Mouse (Mus musculus) myocyte (in vitro differentiated cells): Measurements from ENCODE around the gene Arhgef3. TPM values are rescaled to one million over a fixed set of nuclear protein-coding genes. Genes with fewer than 3 reads are reported as not detected.

Experiments
- H3K27me3 ChIP-seq: one replicate; pipeline ENCODE4 v1.6.1; 2011; ENCODE audit not compliant: control insufficient read depth, insufficient read depth, insufficient read length
- H3K36me3 ChIP-seq: one replicate; pipeline ENCODE4 v1.6.1; 2011; ENCODE audit not compliant: control insufficient read depth, insufficient read depth
- H3K4me2 ChIP-seq: one replicate; pipeline ENCODE4 v1.6.1; 2011; ENCODE audit warnings: low read depth, control low read depth
- H3K4me3 ChIP-seq: one replicate; pipeline ENCODE4 v1.5.1; 2011; ENCODE audit warnings: mild to moderate bottlenecking, control low read depth, moderate library complexity
- H3K79me2 ChIP-seq: one replicate; pipeline ENCODE4 v1.6.1; 2011; ENCODE audit not compliant: control insufficient read depth, insufficient read depth
- H3ac ChIP-seq: one replicate; pipeline ENCODE4 v1.6.1; 2011; ENCODE audit not compliant: control insufficient read depth, insufficient read length
- CEBPB ChIP-seq: IDR thresholded peaks from 2 replicates; pipeline ENCODE4 v1.6.1; 2011; ENCODE audit warnings: mild to moderate bottlenecking, moderate library complexity; ENCODE audit not compliant: poor library complexity, insufficient read depth, severe bottlenecking
- E2F4 ChIP-seq: IDR thresholded peaks from one replicate; pipeline ENCODE4 v1.6.1; 2011; ENCODE audit warnings: mild to moderate bottlenecking, control low read depth, moderate library complexity; ENCODE audit not compliant: insufficient read depth
- MAX ChIP-seq: IDR thresholded peaks from one replicate; pipeline ENCODE4 v1.6.1; 2011; ENCODE audit warnings: low read depth, mild to moderate bottlenecking, control low read depth
- MYOD1 ChIP-seq, 3 experiments: IDR thresholded peaks; one replicate each; pipeline ENCODE4 v1.6.1; 2011; ENCODE audit warnings: control low read depth in 2 of 3, low read depth in 2 of 3, mild to moderate bottlenecking in 2 of 3, moderate library complexity in 1 of 3; ENCODE audit not compliant: insufficient read length in 2 of 3, control insufficient read depth in 1 of 3
- MYOG ChIP-seq, 3 experiments: IDR thresholded peaks; one replicate each; pipeline ENCODE4 v1.6.1; 2011; ENCODE audit warnings: control low read depth in 2 of 3, low read depth in 2 of 3, mild to moderate bottlenecking in 2 of 3; ENCODE audit not compliant: insufficient read length in 2 of 3, control insufficient read depth in 1 of 3, insufficient read depth in 1 of 3
- POLR2A ChIP-seq: IDR thresholded peaks from one replicate; pipeline ENCODE4 v1.6.1; 2011; ENCODE audit warnings: low read depth, mild to moderate bottlenecking, control low read depth, moderate library complexity; ENCODE audit not compliant: insufficient read length
- POLR2AphosphoS2 ChIP-seq: IDR thresholded peaks from one replicate; pipeline ENCODE4 v1.6.1; 2011; ENCODE audit warnings: low read depth, control low read depth; ENCODE audit not compliant: insufficient read length
- REST ChIP-seq: IDR thresholded peaks from one replicate; pipeline ENCODE4 v1.6.1; 2011; ENCODE audit warnings: mild to moderate bottlenecking, control low read depth, moderate library complexity; ENCODE audit not compliant: insufficient read depth, insufficient read length
- SRF ChIP-seq: IDR thresholded peaks from one replicate; pipeline ENCODE4 v1.6.1; 2011; ENCODE audit warnings: low read depth; ENCODE audit not compliant: control insufficient read depth, insufficient read length
- TCF12 ChIP-seq: IDR thresholded peaks from one replicate; pipeline ENCODE4 v1.6.1; 2011; ENCODE audit warnings: mild to moderate bottlenecking, control low read depth; ENCODE audit not compliant: poor library complexity, insufficient read depth, severe bottlenecking
- TCF3 ChIP-seq: IDR thresholded peaks from one replicate; pipeline ENCODE4 v1.6.1; 2011; ENCODE audit warnings: low read depth, control low read depth; ENCODE audit not compliant: insufficient read length
- USF1 ChIP-seq: IDR thresholded peaks from one replicate; pipeline ENCODE4 v1.6.1; 2011; ENCODE audit warnings: low read depth, mild to moderate bottlenecking, control low read depth, moderate library complexity
- polyA plus RNA-seq: library from polyadenylated mRNA; unstranded; fragments of >200 nt; fragmentation: generic; extraction: Trizol; gene quantifications from one replicate; pipeline ENCODE4 v1.2.1, GENCODE M21; 2012; ENCODE audit warnings: missing spikeins

Gene Arhgef3
- polyA plus RNA-seq, 1 experiment, result 6.6 TPM

- H3K4me3 ChIP-seq, result no peak overlapping the region
- no peaks in the 10 kb centered on the region for H3K79me2 ChIP-seq
- no peak for TF ChIP-seq POLR2AphosphoS2
- TF ChIP-seq POLR2A, result no peak
- TF ChIP-seq TCF3, result no peak
- TF ChIP-seq MYOG (IDR thresholded peaks at IDR 0.05; ENCODE audit: control insufficient read depth in 1 of 3, insufficient read depth in 1 of 3, insufficient read length in 2 of 3, low read depth in 2 of 3), result no peak
- TF ChIP-seq USF1, result no peak
- TF ChIP-seq SRF, result no peak
- no peak for TF ChIP-seq MYOD1 (IDR thresholded peaks at IDR 0.05; ENCODE audit: control insufficient read depth in 1 of 3, insufficient read length in 2 of 3, low read depth in 2 of 3)
- TF ChIP-seq CEBPB, result no peak
- no peak for TF ChIP-seq E2F4
- no peak for TF ChIP-seq REST
- TF ChIP-seq TCF12, result no peak
- TF ChIP-seq MAX, result no peak
Measured at GRCm38 (mm10) chr14:27224636-27225035, 109.9 kb downstream of the Arhgef3 start.

GRCm38 (mm10) chr14:27226288-27226687 is 111.6 kb downstream of the Arhgef3 start:
- Histone ChIP-seq H3K36me3 (no peaks in the 10 kb centered on the region), H3K4me2 (no peak overlapping the region), H3K79me2 (no peaks in the 10 kb centered on the region), H3ac (no peak overlapping the region), H3K4me3 (no peak overlapping the region), H3K27me3 (no peaks in the 10 kb centered on the region)
- TF ChIP-seq TCF3 (no peak), TCF12 (no peak), E2F4 (no peak), SRF (no peak), MYOD1 (IDR thresholded peaks at IDR 0.05; ENCODE audit: control insufficient read depth in 1 of 3, insufficient read length in 2 of 3, low read depth in 2 of 3) (no peak), MYOG (IDR thresholded peaks at IDR 0.05; ENCODE audit: control insufficient read depth in 1 of 3, insufficient read depth in 1 of 3, insufficient read length in 2 of 3, low read depth in 2 of 3) (no peak), CEBPB (no peak), POLR2A (no peak), POLR2AphosphoS2 (no peak), MAX (no peak)

More at GRCm38 (mm10) chr14:27224636-27225035, 109.9 kb downstream of the Arhgef3 start:
- Histone ChIP-seq H3K36me3 (no peaks in the 10 kb centered on the region), H3K4me2 (no peak overlapping the region), H3K27me3 (no peaks in the 10 kb centered on the region), H3ac (no peak overlapping the region)

GRCm38 (mm10) chr14:27228288-27228687 is 113.6 kb downstream of the Arhgef3 start:
- H3K36me3 ChIP-seq, result no peaks in the 10 kb centered on the region
- H3ac ChIP-seq, result no peak overlapping the region
- H3K79me2 ChIP-seq, result no peaks in the 10 kb centered on the region
- H3K4me2 ChIP-seq, result no peak overlapping the region
- no peak overlapping the region for H3K4me3 ChIP-seq
- TF ChIP-seq MYOG (IDR thresholded peaks at IDR 0.05; ENCODE audit: control insufficient read depth in 1 of 3, insufficient read depth in 1 of 3, insufficient read length in 2 of 3, low read depth in 2 of 3) (peak in 1 of 3 experiments; percentile 10), TCF3 (no peak), E2F4 (no peak), USF1 (no peak), SRF (no peak), POLR2AphosphoS2 (no peak), CEBPB (no peak), REST (no peak), MAX (no peak), MYOD1 (IDR thresholded peaks at IDR 0.05; ENCODE audit: control insufficient read depth in 1 of 3, insufficient read length in 2 of 3, low read depth in 2 of 3) (peak in 1 of 3 experiments; percentile 32), TCF12 (no peak), POLR2A (no peak)
- no peaks in the 10 kb centered on the region for H3K27me3 ChIP-seq

- Histone ChIP-seq H3K79me2 (no peaks in the 10 kb centered on the region), H3ac (no peak overlapping the region), H3K36me3 (no peaks in the 10 kb centered on the region), H3K27me3 (no peaks in the 10 kb centered on the region), H3K4me2 (no peak overlapping the region), H3K4me3 (no peak overlapping the region)
- TF ChIP-seq SRF (peak; percentile 29), REST (no peak)
Measured at GRCm38 (mm10) chr14:27228941-27229371, 114.3 kb downstream of the Arhgef3 start.

GRCm38 (mm10) chr14:27229441-27230147 is 114.9 kb downstream of the Arhgef3 start:
- Histone ChIP-seq H3K36me3 (no peaks in the 10 kb centered on the region), H3K4me3 (no peak overlapping the region), H3ac (no peak overlapping the region), H3K27me3 (no peaks in the 10 kb centered on the region), H3K4me2 (no peak overlapping the region), H3K79me2 (no peaks in the 10 kb centered on the region)
- no peak for TF ChIP-seq E2F4
- TF ChIP-seq MYOD1 (IDR thresholded peaks at IDR 0.05; ENCODE audit: control insufficient read depth in 1 of 3, insufficient read length in 2 of 3, low read depth in 2 of 3), result peak in 2 of 3 experiments; percentile 43 to 81
